Mouse (Mus musculus) thymus, postnatal 0 days (tissue): ENCODE measurements at regions not wholly inside any gene's neighbourhood (a gene's known extent, or its start where the extent isn't known, plus 50 kb on each side); places are given as distances from the start of the nearest gene placed in this dataset.

ENCODE experiments used
- DNase-seq: peaks from one replicate; pipeline ENCODE4 v3.0.0-alpha.2; 2015; ENCODE audit warnings: low spot score

DNA sequence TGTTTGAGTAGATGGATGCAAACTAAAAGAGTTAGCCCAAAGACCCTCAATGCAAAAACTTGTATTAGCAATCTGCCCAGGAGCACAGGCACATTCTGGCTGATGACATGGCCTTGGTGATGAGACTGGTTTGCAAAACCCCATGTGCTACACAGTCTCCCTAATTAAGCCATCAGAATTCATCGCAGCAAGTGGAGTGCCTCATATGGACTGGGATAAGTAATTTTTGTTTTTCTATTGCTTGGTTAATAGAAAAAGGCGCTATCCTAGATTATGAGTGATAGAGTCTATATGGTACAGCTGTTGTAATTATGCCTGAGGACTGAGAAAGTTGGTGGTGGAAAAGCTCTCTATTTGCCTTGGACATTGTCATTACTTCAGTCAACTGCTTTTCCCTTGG lies 155.2 kb upstream of the Robo1 start:
- DNase-seq, result no peak

DNA sequence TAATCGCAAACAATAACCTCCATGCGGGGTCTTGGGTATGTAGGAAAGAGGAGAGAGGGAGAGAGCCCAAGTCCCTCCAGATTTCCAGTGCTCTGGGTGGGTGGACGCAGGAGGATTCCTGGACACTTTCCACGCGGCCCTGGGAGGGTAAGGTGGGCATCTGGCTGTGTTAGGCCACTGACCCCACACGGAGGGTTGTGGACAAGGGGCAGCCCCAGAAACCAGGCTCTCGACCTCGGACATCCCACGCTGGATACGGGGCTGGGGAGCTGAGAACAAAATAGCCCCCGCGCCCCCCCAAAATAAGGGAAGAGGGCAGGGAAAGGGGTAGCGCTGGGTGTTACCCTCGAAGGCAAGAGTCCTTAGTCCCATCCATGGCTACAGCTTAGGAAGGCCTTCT lies 150.2 kb upstream of the Robo1 start:
- DNase-seq, result no peak

GRCm38 (mm10) chr16:72159411-72159810 lies 148.7 kb upstream of the Robo1 start:
- no peak for DNase-seq

GRCm38 (mm10) chr16:72175727-72176126 lies 132.4 kb upstream of the Robo1 start:
- DNase-seq, result no peak

- no peak for DNase-seq
These were observed 113.8 kb upstream of the Robo1 start for GRCm38 (mm10) chr16:72194320-72194719.

DNA sequence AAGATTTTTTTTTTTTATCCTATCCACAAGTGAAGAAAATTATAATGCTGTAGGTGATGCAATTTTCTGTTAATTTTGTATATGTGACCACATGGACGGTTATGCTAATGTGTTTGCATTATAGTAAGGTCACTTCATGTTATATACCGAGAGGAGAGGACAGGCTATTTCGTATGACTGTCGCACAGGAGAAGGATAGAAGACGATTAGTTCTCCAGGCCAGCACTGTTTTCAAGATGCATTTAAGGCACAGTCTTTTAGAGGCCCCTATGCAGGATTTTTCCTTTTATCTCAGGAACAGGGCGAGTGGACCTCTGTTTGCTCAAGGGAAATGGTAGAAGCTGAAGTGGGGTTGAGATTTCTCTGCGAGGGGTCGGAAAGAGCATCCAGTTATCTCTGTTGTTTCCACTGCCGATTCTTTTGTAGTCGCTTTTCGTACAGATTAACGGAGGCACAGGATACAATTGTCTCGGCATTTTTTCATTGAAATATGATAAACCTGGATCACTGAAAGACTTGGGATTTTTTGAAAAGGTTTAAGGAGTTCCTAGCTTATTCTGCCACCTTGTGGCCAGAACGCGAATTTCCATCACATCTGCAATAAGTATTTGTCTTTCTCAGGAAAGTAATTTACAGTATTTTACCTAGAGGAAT lies 92.6 kb upstream of the Robo1 start:
- no peak for DNase-seq

DNA sequence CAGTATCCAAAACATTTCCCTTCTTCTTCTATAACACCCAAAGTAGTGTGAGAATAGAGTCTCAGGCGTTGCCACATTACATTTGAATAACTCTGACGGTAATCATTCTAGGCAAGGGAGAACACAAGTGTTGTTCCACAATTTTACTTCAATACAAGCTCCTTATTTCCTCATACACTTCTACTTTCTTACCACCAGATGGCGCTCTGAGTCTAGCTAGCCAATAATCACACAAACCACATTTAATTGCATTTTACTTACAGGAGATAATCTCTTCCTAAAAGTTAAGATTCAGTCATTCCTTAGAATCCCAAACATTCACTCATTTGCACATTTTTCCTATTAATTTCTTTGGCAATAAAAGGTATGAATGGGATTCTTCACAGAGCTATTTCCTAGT lies 90.1 kb upstream of the Robo1 start:
- DNase-seq, result peak; percentile 45

DNA sequence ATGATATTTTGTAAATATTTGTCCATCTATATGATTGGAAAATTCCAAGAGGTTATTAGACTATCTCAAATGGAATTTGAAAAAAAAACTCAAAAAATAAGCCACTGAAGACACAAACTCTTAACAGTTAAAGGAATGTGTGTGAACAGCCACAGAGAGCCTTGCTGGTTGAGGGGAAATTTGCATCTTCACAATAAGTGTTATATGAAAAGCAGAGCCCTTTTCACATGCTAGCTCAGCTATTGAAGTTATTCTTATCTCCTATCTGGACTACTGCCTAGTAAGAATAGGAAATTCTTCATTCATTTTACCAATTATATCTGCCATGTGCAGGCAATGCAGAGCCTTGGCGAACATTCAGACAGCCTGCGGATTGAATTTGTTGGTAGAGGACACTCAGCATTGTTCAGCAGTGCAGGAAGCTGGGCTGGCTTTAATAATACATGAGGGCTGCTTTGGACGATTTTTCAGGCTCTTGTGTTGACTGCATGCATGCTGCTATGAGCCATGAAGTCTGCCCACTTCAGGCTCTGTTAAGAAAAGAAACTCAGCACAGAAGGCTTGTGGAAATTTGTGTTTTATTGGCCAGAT lies 86.1 kb upstream of the Robo1 start:
- DNase-seq, result no peak

GRCm38 (mm10) chr16:72223860-72224259 lies 84.2 kb upstream of the Robo1 start:
- no peak for DNase-seq

DNA sequence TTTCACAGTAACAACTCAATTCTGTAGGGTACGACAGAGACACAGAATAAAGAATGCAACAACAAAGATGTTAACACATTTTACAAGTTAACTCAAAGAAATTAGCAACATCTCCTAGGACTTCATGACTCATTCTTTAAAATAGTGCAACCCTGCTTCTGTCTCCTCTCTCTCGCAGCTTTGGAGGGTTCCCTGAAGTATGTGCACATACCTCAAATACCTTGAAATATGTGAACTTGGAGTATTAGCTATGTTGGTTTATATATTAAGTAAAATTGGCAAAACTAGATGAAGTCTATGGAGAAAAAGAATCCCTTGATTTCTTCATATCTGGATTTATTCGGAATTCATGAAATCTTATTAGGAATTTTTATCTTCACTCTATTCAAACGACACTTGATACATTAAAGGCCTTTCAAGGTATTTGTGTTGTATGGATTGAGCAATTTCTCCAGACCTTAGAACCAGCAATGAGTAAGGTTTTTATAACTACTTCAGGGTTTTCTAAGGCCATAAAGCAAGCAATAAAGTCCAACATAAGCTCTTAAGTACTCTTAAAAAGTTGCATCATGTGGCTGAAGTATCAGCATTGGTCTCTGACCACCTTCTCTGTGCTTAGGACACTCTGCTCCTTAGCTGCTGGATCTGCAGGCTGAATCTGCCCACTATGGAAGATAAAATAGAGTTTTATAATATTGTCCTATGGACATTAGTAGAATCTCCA lies 82.8 kb upstream of the Robo1 start:
- DNase-seq, result no peak

GRCm38 (mm10) chr16:72234366-72234765 lies 73.7 kb upstream of the Robo1 start:
- no peak for DNase-seq

DNA sequence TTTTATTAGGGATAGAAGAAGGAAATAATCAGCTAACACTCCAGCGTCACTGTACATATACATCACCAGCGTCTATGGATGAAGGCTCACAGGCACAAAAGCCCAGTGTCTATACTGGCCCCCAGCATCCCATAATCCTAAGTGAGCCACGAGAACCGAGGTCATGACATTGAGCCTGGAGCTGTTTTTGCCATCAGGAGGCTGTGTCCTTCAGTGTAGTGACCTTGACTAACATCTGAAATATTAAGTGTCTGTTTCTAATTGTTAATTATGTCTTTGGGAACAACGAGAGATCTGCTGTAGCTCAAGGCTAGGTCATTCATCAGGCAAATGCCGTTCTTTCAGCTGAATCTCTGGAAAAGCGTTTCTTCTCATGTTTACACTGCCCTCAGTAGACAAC lies 68.5 kb upstream of the Robo1 start:
- no peak for DNase-seq

DNA sequence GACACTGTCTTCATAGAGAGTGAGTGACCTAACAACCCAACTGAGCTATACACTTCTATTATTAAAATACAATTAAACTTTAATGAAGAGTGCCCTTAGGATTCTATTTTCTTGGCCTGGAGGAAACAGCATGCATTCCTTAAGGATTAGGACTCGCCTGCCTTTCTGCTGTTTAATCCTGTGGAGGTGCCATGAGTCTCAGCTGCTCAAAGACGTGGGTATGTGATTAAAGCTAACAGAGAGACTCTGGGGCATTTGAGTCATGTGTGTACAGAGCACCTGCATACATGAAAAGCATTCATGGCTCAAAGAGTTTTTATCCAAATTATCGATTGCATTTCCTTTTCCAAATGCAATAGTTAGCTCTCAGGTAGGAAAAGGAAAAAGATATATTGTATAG lies 51.7 kb upstream of the Robo1 start:
- no peak for DNase-seq
